Mouse (Mus musculus) liver, embryonic 14.5 days (tissue): ENCODE results near the gene Rad51b.

Source experiments
- CTCF ChIP-seq: IDR thresholded peaks from 2 replicates; pipeline ENCODE4 v1.5.1; 2016; ENCODE audit warnings: antibody characterized with exemption, low read depth, control low read depth
- EP300 ChIP-seq: IDR thresholded peaks from 2 replicates; pipeline ENCODE4 v1.6.1; 2016; ENCODE audit warnings: antibody characterized with exemption, low read depth

- TF ChIP-seq CTCF (no peak), EP300 (no peak)
Measured at GRCm38 (mm10) chr12:79708423-79708733, 411.3 kb downstream of the Rad51b start.
